Mouse (Mus musculus): ENCODE measurements around the gene Mlkl. TPM values are rescaled to one million over a fixed set of nuclear protein-coding genes. Genes with fewer than 3 reads are reported as not detected.
"Not testable (repeated sequence)": the region's sequence is repeated elsewhere in the genome, so short reads cannot be mapped to it uniquely, and the experiment has no call there.

Mlkl gene
- polyA plus RNA-seq, 1 experiment from 2014 or later, result 0.45 TPM

GRCm38 (mm10) chr8:111310006-111310405 lies 28.0 kb downstream of the Mlkl start:
- H3K4me3 ChIP-seq (replicated peaks), result not testable (repeated sequence)

GRCm38 (mm10) chr8:111305031-111305730 lies 32.8 kb downstream of the Mlkl start:
- no peak for ATAC-seq (ENCODE audit: low FRiP score)
- no peaks in the 10 kb centered on the region for H3K9me3 ChIP-seq
- H3K36me3 ChIP-seq (replicated peaks), result no peaks in the 10 kb centered on the region
- no peak overlapping the region for H3K27ac ChIP-seq
- no peaks in the 10 kb centered on the region for H3K27me3 ChIP-seq
- H3K9ac ChIP-seq, result no peak overlapping the region
- WGBS, result 27% methylated on average over 5 of the region's 5 CpGs
- no peak overlapping the region for H3K4me2 ChIP-seq
- H3K4me3 ChIP-seq (replicated peaks), result no peak overlapping the region
- H3K4me1 ChIP-seq, result no peaks in the 10 kb centered on the region

More at GRCm38 (mm10) chr8:111310006-111310405, 28.0 kb downstream of the Mlkl start:
- not testable (repeated sequence) for H3K27me3 ChIP-seq; H3K4me2 ChIP-seq; H3K27ac ChIP-seq; H3K9me3 ChIP-seq; H3K9ac ChIP-seq; ATAC-seq (ENCODE audit: low FRiP score); H3K4me1 ChIP-seq; H3K36me3 ChIP-seq (replicated peaks)
- 90% methylated on average over 15 of the region's 15 CpGs for WGBS

GRCm38 (mm10) chr8:111304359-111304758 lies 33.6 kb downstream of the Mlkl start:
- ATAC-seq (ENCODE audit: low FRiP score), result no peak
- Histone ChIP-seq H3K4me1 (peaks cover under 1% of the 10 kb centered on the region; the same call in 1 of the 2 replicates), H3K36me3 (replicated peaks) (no peaks in the 10 kb centered on the region), H3K4me3 (replicated peaks) (no peak overlapping the region), H3K27me3 (no peaks in the 10 kb centered on the region), H3K4me2 (no peak overlapping the region), H3K27ac (no peak overlapping the region), H3K9ac (no peak overlapping the region), H3K9me3 (no peaks in the 10 kb centered on the region)
- 87% methylated on average over 3 of the region's 3 CpGs for WGBS

GRCm38 (mm10) chr8:111303076-111303803 lies 34.7 kb downstream of the Mlkl start:
- H3K9me3 ChIP-seq; H3K9ac ChIP-seq; H3K4me2 ChIP-seq; ATAC-seq (ENCODE audit: low FRiP score); H3K4me1 ChIP-seq; H3K36me3 ChIP-seq (replicated peaks); H3K4me3 ChIP-seq (replicated peaks); H3K27ac ChIP-seq; H3K27me3 ChIP-seq: not testable (repeated sequence)
- 86% methylated on average over 5 of the region's 5 CpGs for WGBS

- H3K4me1 ChIP-seq, result peaks cover 11% of the 10 kb centered on the region
- no peak overlapping the region for H3K9ac ChIP-seq
- H3K9me3 ChIP-seq, result no peaks in the 10 kb centered on the region
- peak overlapping the region; percentile 94 for H3K4me3 ChIP-seq (replicated peaks)
- H3K36me3 ChIP-seq (replicated peaks), result peaks cover 12% of the 10 kb centered on the region
- WGBS, result 65% methylated on average over 11 of the region's 11 CpGs
- peak overlapping the region; percentile 80; the same call in 1 of the 2 replicates for H3K27ac ChIP-seq
- H3K27me3 ChIP-seq, result no peaks in the 10 kb centered on the region
- ATAC-seq (ENCODE audit: low FRiP score), result no peak
- peak overlapping the region; percentile 46 for H3K4me2 ChIP-seq
Observed at GRCm38 (mm10) chr8:111300597-111301546, 37.1 kb downstream of the Mlkl start.

- ATAC-seq (ENCODE audit: low FRiP score), result peak; percentile 99
- peaks cover 11% of the 10 kb centered on the region for H3K4me1 ChIP-seq
- peak within 1 kb of the TSS; percentile 92 for H3K9ac ChIP-seq
- H3K9me3 ChIP-seq, result no peaks in the 10 kb centered on the region
- peak within 1 kb of the TSS; percentile 92 for H3K27ac ChIP-seq
- H3K4me2 ChIP-seq, result peak within 1 kb of the TSS; percentile 67
- under 1% methylated on average over 67 of the region's 67 CpGs for WGBS
- H3K4me3 ChIP-seq (replicated peaks), result peak within 1 kb of the TSS; percentile 94
- H3K27me3 ChIP-seq, result no peaks in the 10 kb centered on the region
- H3K36me3 ChIP-seq (replicated peaks), result peaks cover 19% of the 10 kb centered on the region
Observed at GRCm38 (mm10) chr8:111299821-111300568, 38.0 kb downstream of the Mlkl start, which contains the start of gene Rfwd3. Gene Rfwd3, minus strand, starts transcription at chr8:111300222.

- ATAC-seq (ENCODE audit: low FRiP score), result peak; percentile 10; the same call in 1 of the 2 replicates
- H3K36me3 ChIP-seq (replicated peaks), result peaks cover 24% of the 10 kb centered on the region
- no peaks in the 10 kb centered on the region for H3K9me3 ChIP-seq
- H3K27ac ChIP-seq, result peak overlapping the region; percentile 92
- H3K4me1 ChIP-seq, result peaks cover 11% of the 10 kb centered on the region
- H3K4me2 ChIP-seq, result peak overlapping the region; percentile 67
- under 1% methylated on average over 28 of the region's 28 CpGs for WGBS
- H3K9ac ChIP-seq, result peak overlapping the region; percentile 92
- H3K27me3 ChIP-seq, result no peaks in the 10 kb centered on the region
- H3K4me3 ChIP-seq (replicated peaks), result peak overlapping the region; percentile 94
Observed at GRCm38 (mm10) chr8:111299363-111299820, 38.6 kb downstream of the Mlkl start.

- H3K9me3 ChIP-seq, result no peaks in the 10 kb centered on the region
- peak overlapping the region; percentile 67 for H3K4me2 ChIP-seq
- no peak for ATAC-seq (ENCODE audit: low FRiP score)
- H3K27ac ChIP-seq, result no peak overlapping the region
- no peak overlapping the region for H3K9ac ChIP-seq
- peaks cover 38% of the 10 kb centered on the region for H3K36me3 ChIP-seq (replicated peaks)
- no peaks in the 10 kb centered on the region for H3K27me3 ChIP-seq
- H3K4me3 ChIP-seq (replicated peaks), result peak overlapping the region; percentile 4; the same call in 1 of the 2 replicates
- H3K4me1 ChIP-seq, result peaks cover 11% of the 10 kb centered on the region
- 80% methylated on average over 1 of the region's 1 CpGs for WGBS
Observed at GRCm38 (mm10) chr8:111298011-111298410, 40.0 kb downstream of the Mlkl start.

- no peaks in the 10 kb centered on the region for H3K27me3 ChIP-seq
- H3K4me2 ChIP-seq, result no peak overlapping the region
- no peaks in the 10 kb centered on the region for H3K9me3 ChIP-seq
- no peak overlapping the region for H3K4me3 ChIP-seq (replicated peaks)
- H3K4me1 ChIP-seq, result no peaks in the 10 kb centered on the region
- ATAC-seq (ENCODE audit: low FRiP score), result no peak
- H3K9ac ChIP-seq, result no peak overlapping the region
- no peak overlapping the region for H3K27ac ChIP-seq
- H3K36me3 ChIP-seq (replicated peaks), result peaks cover 91% of the 10 kb centered on the region
- 98% methylated on average over 7 of the region's 7 CpGs for WGBS
Observed at GRCm38 (mm10) chr8:111291733-111292132, 46.2 kb downstream of the Mlkl start.

GRCm38 (mm10) chr8:111290586-111290985 lies 47.4 kb downstream of the Mlkl start:
- ATAC-seq (ENCODE audit: low FRiP score), result no peak
- Histone ChIP-seq H3K27ac (no peak overlapping the region), H3K4me3 (replicated peaks) (no peak overlapping the region), H3K4me2 (no peak overlapping the region), H3K9me3 (no peaks in the 10 kb centered on the region), H3K4me1 (no peaks in the 10 kb centered on the region), H3K9ac (no peak overlapping the region), H3K36me3 (replicated peaks) (peaks cover 93% of the 10 kb centered on the region), H3K27me3 (no peaks in the 10 kb centered on the region)
- WGBS, result 98% methylated on average over 7 of the region's 7 CpGs

- WGBS, result 92% methylated on average over 4 of the region's 4 CpGs
- Histone ChIP-seq H3K36me3 (replicated peaks) (peaks cover 84% of the 10 kb centered on the region), H3K4me1 (no peaks in the 10 kb centered on the region), H3K9ac (no peak overlapping the region), H3K27me3 (no peaks in the 10 kb centered on the region), H3K9me3 (no peaks in the 10 kb centered on the region), H3K4me3 (replicated peaks) (no peak overlapping the region), H3K27ac (no peak overlapping the region), H3K4me2 (no peak overlapping the region)
- no peak for ATAC-seq (ENCODE audit: low FRiP score)
Observed at GRCm38 (mm10) chr8:111285603-111286002, 52.4 kb downstream of the Mlkl start.

Data from forebrain, embryonic 12.5 days (tissue).